Mouse (Mus musculus): ENCODE results near the gene Gpr88.

DNA sequence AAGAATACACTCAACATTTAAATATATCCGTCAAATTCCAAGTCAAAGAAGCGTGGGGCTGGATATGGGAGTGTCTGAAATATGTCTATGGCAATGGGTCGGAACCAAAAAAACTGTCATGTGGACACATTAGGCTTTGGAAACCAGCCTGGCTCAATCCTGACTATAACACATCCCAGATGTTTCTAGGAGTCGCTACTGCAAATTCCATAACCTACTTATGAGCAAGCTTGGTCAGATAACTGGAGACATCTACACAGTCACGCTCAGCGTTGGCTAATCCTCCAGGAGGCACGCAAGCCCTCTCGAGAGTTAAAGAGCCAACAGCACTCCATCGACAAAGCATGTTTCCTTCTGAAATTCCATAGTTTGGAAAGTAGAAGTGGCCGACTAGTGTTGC, 45.4 kb upstream of the Gpr88 start:
- TF ChIP-seq CTCF (IDR thresholded peaks at IDR 0.05; ENCODE audit: low read depth) = no peak
- no peak for TF ChIP-seq EP300 (IDR thresholded peaks at IDR 0.05; ENCODE audit: low read depth)
